Mouse (Mus musculus) lung, postnatal 0 days (tissue): ENCODE measurements around the gene Prss56. TPM values are rescaled to one million over a fixed set of nuclear protein-coding genes. Genes with fewer than 3 reads are reported as not detected.

Experiments used
- ATAC-seq: fragments of 200-750 bp; cut with Nextera tagmentation; 2 replicates; pipeline ENCODE4 v1.8.0; 2017; ENCODE audit warnings: moderate library complexity
- DNase-seq: peaks from one replicate; pipeline ENCODE4 v3.0.0-alpha.2; 2016; ENCODE audit warnings: low spot score
- H3K27ac ChIP-seq: fragments of 300-500 bp; sonication (generic); 2 replicates; pipeline ENCODE4 v1.5.1; 2014; ENCODE audit warnings: antibody characterized with exemption, mild to moderate bottlenecking, low read length, mixed read lengths
- H3K27me3 ChIP-seq: fragments of 300-500 bp; sonication (generic); replicated peaks from 2 replicates; pipeline ENCODE4 v1.6.1; 2014; ENCODE audit warnings: low read length, mixed read lengths; ENCODE audit not compliant: insufficient read depth
- H3K36me3 ChIP-seq: fragments of 300-500 bp; sonication (generic); 2 replicates; pipeline ENCODE4 v1.6.1; 2014; ENCODE audit warnings: low read length, mixed read lengths; ENCODE audit not compliant: insufficient read depth
- H3K4me1 ChIP-seq: fragments of 300-500 bp; sonication (generic); 2 replicates; pipeline ENCODE4 v1.6.1; 2014; ENCODE audit warnings: antibody characterized with exemption, low read depth, low read length, mixed read lengths; ENCODE audit not compliant: insufficient read depth
- H3K4me2 ChIP-seq: fragments of 300-500 bp; sonication (generic); replicated peaks from 2 replicates; pipeline ENCODE4 v1.6.1; 2014; ENCODE audit warnings: low read depth, mild to moderate bottlenecking, low read length, moderate library complexity, mixed read lengths
- H3K4me3 ChIP-seq: fragments of 300-500 bp; sonication (generic); 2 replicates; pipeline ENCODE4 v1.5.1; 2014; ENCODE audit warnings: low read depth, low read length
- H3K9ac ChIP-seq: fragments of 300-500 bp; sonication (generic); replicated peaks from 2 replicates; pipeline ENCODE4 v1.6.1; 2014; ENCODE audit warnings: low read depth, mild to moderate bottlenecking
- H3K9me3 ChIP-seq: fragments of 300-500 bp; sonication (generic); 2 replicates; pipeline ENCODE4 v1.6.1; 2016; ENCODE audit warnings: low read length, mixed read lengths
- CTCF ChIP-seq: IDR thresholded peaks from 2 replicates; pipeline ENCODE4 v1.5.1; 2016; ENCODE audit warnings: antibody characterized with exemption, mild to moderate bottlenecking
- EP300 ChIP-seq: IDR thresholded peaks from 2 replicates; pipeline ENCODE4 v1.6.1; 2016; ENCODE audit warnings: antibody characterized with exemption, mild to moderate bottlenecking, control low read depth
- WGBS: fragments of 180-500 bp; shearing (Covaris S2); extraction: QIAGEN DNeasy Blood & Tissue Kit; methylation state at CpG from one replicate; pipeline ENCODE4 v1.1.7; 2014; 5-methylcytosine and 5-hydroxymethylcytosine counted together
- polyA plus RNA-seq: library from polyadenylated mRNA; unstranded; fragments of >200 nt; fragmentation: Nextera tagmentation; extraction: Ambion mirVana; gene quantifications from 2 replicates; pipeline ENCODE4 v1.2.1, GENCODE M21; 2015

Prss56 gene
- polyA plus RNA-seq, 1 experiment from 2014 or later, result not detected

DNA sequence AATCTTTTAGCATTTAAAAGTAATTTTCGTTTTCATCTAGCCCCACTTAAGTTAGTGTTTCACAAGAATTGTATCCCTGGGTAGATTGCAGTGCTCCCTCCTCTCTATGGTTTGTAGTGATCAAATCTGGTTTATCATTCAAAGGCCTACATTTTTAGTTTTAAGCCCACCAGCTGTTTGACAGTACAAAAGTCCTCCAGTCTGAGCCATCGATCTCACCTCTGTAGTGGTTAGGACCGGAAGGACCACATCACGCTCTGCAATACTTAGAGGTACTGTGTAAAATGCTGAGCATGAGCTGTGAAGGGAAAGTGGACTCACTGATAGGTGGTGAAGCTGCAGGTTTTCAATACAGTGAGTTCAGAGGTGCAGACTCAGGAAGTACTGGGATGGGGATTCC, 31.6 kb downstream of the Prss56 start:
- DNase-seq (peak; percentile 11), ATAC-seq (no peak)
- Histone ChIP-seq H3K36me3 (peaks cover 3% of the 10 kb centered on the region; the same call in 1 of the 2 replicates), H3K9me3 (no peaks in the 10 kb centered on the region), H3K9ac (peak overlapping the region; percentile 98), H3K4me1 (peaks cover 8% of the 10 kb centered on the region; the same call in 1 of the 2 replicates), H3K27me3 (no peaks in the 10 kb centered on the region), H3K27ac (peak overlapping the region; percentile 100), H3K4me3 (peak overlapping the region; percentile 92), H3K4me2 (peak overlapping the region; percentile 69)
- TF ChIP-seq EP300 (no peak), CTCF (no peak)
- 4% methylated on average over 4 of the region's 4 CpGs for WGBS

DNA sequence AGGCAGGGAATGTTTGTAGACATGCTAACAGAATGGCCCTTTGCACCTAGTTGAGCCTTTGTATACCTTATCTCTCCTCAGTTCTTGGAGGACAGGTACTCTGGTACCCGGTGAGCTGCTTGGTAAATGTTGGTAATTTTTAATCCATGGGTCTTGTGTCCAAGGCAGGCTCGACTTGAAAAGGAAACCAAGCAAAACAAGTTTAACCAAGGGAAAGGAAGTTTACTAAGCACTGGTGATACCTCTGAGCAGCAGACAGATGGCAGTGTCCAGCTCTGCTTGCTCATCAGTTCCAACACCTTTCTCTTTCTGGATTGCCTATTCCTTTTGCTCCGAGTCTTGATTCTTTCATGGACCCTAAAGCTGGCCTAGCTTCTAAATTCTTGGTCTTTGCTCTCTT, 34.8 kb downstream of the Prss56 start:
- Histone ChIP-seq H3K4me3 (no peak overlapping the region), H3K4me1 (peaks cover 8% of the 10 kb centered on the region; the same call in 1 of the 2 replicates), H3K27me3 (no peaks in the 10 kb centered on the region), H3K9me3 (no peaks in the 10 kb centered on the region), H3K36me3 (peaks cover 27% of the 10 kb centered on the region), H3K4me2 (no peak overlapping the region), H3K9ac (no peak overlapping the region), H3K27ac (no peak overlapping the region)
- DNase-seq (peak; percentile 59), ATAC-seq (no peak)
- WGBS, result 49% methylated on average over 3 of the region's 3 CpGs
- peak; percentile 69 for TF ChIP-seq CTCF
- TF ChIP-seq EP300, result no peak

DNA sequence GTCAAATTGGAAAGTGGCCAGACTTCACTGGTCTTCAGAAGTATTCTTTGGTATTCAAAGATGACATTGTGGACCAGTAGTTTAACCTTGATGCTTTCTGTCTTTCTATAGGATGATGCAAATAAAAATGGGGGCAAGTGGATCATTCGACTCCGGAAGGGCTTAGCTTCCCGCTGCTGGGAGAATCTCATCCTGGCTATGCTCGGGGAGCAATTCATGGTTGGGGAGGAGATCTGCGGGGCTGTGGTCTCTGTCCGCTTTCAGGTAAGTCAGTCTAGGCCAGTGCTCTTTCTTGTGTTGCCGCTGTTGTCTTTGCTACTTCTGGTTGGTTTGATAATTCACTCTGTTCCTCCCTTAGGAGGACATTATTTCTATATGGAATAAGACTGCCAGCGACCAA, 42.6 kb downstream of the Prss56 start:
- DNase-seq (no peak), ATAC-seq (no peak)
- Histone ChIP-seq H3K4me2 (no peak overlapping the region), H3K27me3 (no peaks in the 10 kb centered on the region), H3K36me3 (peaks cover 69% of the 10 kb centered on the region), H3K9ac (no peak overlapping the region), H3K27ac (no peak overlapping the region), H3K4me3 (no peak overlapping the region), H3K4me1 (no peaks in the 10 kb centered on the region), H3K9me3 (no peaks in the 10 kb centered on the region)
- 96% methylated on average over 8 of the region's 8 CpGs for WGBS
- TF ChIP-seq CTCF, result no peak
- TF ChIP-seq EP300, result no peak

DNA sequence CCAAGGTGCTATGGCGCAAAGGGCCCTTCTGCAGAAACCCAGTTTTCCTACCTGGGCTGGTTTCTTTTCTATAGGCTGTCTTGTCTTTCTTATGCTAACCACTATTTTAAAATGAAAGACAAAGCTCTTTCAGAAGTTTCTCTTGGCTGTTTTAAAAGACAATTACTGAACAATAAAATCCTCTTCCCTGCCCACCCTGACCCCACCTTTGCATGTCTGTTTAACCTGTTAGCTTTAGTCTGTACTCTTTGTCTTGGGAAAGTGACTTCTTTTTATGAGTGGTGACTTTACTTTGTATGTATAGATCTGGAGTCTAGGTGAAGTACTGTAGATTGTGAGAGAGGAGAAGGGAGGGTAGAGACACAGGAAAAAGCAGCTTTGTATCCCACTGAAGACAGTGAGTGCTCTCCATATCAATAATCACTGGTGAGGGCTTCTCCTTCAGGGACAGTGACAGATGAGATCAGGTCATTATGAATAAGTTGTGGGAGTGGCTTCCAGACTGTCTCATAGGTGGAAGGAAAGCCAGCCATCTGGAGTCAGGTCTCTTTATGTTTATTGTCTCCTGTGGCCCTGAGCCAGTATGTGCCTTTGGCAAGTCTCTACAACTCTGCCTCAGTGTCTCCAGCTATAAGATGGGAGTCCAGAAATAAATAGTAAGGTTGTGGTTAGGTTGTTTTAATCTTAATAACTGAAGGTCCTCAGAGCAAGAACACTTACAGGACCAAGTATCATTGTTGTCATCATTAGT, 43.5 kb downstream of the Prss56 start:
- 96% methylated on average over 1 of the region's 1 CpGs for WGBS

DNA sequence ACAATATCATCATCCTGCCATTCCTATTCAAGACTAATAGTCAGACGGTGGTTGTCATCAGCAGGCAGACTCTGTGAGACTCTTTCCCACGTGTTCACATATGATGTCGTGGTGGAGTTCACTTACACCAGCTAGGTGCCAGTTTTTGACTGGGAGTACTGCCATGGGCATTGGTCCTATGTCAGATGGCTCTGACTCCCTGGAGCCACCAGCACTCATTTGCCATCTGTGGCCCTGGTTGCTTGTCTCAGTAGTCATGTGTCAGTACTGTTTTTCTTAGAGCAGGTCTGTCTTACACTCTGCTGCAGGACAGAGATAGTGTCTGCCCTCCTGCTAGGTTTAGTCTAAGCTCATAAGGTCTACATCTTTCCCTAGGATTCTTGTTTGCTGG, 44.0 kb downstream of the Prss56 start:
- WGBS, result 89% methylated on average over 3 of the region's 3 CpGs
- no peak overlapping the region for H3K9ac ChIP-seq
- ATAC-seq (no peak), DNase-seq (no peak)
- H3K9me3 ChIP-seq, result no peaks in the 10 kb centered on the region
- no peaks in the 10 kb centered on the region for H3K27me3 ChIP-seq
- TF ChIP-seq CTCF, result no peak
- TF ChIP-seq EP300, result no peak
- H3K4me3 ChIP-seq, result no peak overlapping the region
- H3K4me1 ChIP-seq, result no peaks in the 10 kb centered on the region
- H3K27ac ChIP-seq, result no peak overlapping the region
- peaks cover 58% of the 10 kb centered on the region for H3K36me3 ChIP-seq
- H3K4me2 ChIP-seq, result no peak overlapping the region

More for the DNA sequence above, 43.5 kb downstream of the Prss56 start:
- no peak overlapping the region for H3K4me3 ChIP-seq
- DNase-seq (no peak), ATAC-seq (no peak)
- H3K27ac ChIP-seq, result no peak overlapping the region
- no peaks in the 10 kb centered on the region for H3K4me1 ChIP-seq
- H3K36me3 ChIP-seq, result peaks cover 60% of the 10 kb centered on the region
- no peak overlapping the region for H3K9ac ChIP-seq
- TF ChIP-seq CTCF, result no peak
- no peak for TF ChIP-seq EP300
- H3K27me3 ChIP-seq, result no peaks in the 10 kb centered on the region
- H3K9me3 ChIP-seq, result no peaks in the 10 kb centered on the region
- no peak overlapping the region for H3K4me2 ChIP-seq

DNA sequence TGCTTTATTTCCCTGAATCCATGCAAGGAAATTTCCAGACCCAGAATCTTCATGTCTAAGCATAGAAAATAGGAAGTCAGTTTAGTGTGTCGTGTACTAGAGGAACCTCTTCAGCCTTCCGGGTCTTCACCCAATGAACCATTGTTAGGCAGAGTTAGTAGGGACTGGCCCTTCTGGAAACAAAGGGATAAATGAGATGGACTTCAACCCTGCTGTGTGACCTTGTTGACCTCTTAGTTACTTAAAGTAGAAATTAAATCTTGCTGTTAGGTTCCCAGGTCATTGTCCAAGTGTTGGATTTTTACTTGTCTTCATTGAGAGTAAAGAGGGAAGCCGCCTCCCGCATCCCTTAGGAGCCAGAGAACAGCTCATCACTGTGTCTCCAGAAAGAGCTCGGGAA, 47.5 kb downstream of the Prss56 start:
- no peak for DNase-seq
- no peak for ATAC-seq
- no peak overlapping the region for H3K27ac ChIP-seq
- WGBS, result 87% methylated on average over 5 of the region's 5 CpGs
- H3K36me3 ChIP-seq, result peaks cover 43% of the 10 kb centered on the region
- no peaks in the 10 kb centered on the region for H3K27me3 ChIP-seq
- no peak overlapping the region for H3K4me2 ChIP-seq
- no peaks in the 10 kb centered on the region for H3K9me3 ChIP-seq
- no peak overlapping the region for H3K4me3 ChIP-seq
- no peak for TF ChIP-seq CTCF
- no peak for TF ChIP-seq EP300
- no peak overlapping the region for H3K9ac ChIP-seq
- H3K4me1 ChIP-seq, result no peaks in the 10 kb centered on the region
